Mouse (Mus musculus): ENCODE data around the gene Ccdc9b. TPM values are rescaled to one million over a fixed set of nuclear protein-coding genes. Genes with fewer than 3 reads are reported as not detected.

Gene Ccdc9b
- polyA plus RNA-seq, 1 experiment from 2014 or later: 0.37 TPM

- H3K9ac ChIP-seq (ENCODE audit: low read depth, low read length): no peak overlapping the region
- WGBS (ENCODE audit: insufficient replicate concordance): 5% methylated on average over 8 of the region's 8 CpGs
- no peak overlapping the region for H3K27ac ChIP-seq (ENCODE audit: low read length)
- H3K4me2 ChIP-seq (ENCODE audit: low read depth, low read length): no peak overlapping the region
- no peaks in the 10 kb centered on the region for H3K9me3 ChIP-seq (replicated peaks; ENCODE audit: control insufficient read depth, low read length)
- H3K4me3 ChIP-seq (ENCODE audit: low read depth, low read length): no peak overlapping the region
- ATAC-seq (ENCODE audit: low read depth): peak; percentile 56
- no peaks in the 10 kb centered on the region for H3K36me3 ChIP-seq (ENCODE audit: control insufficient read depth, insufficient read depth)
- peaks cover 25% of the 10 kb centered on the region for H3K4me1 ChIP-seq (ENCODE audit: control insufficient read depth, low read depth, low read length)
- H3K27me3 ChIP-seq (ENCODE audit: control insufficient read depth, insufficient read depth, low read depth, low read length): no peaks in the 10 kb centered on the region; the same call in 1 of the 2 replicates
Observed at GRCm38 (mm10) chr2:118759828-118760227, 2.6 kb downstream of the Ccdc9b start.

- Histone ChIP-seq H3K36me3 (ENCODE audit: control insufficient read depth, insufficient read depth) (no peaks in the 10 kb centered on the region), H3K9ac (ENCODE audit: low read depth, low read length) (no peak overlapping the region), H3K4me3 (ENCODE audit: low read depth, low read length) (no peak overlapping the region), H3K27me3 (ENCODE audit: control insufficient read depth, insufficient read depth, low read depth, low read length) (no peaks in the 10 kb centered on the region; the same call in 1 of the 2 replicates), H3K9me3 (replicated peaks; ENCODE audit: control insufficient read depth, low read length) (no peaks in the 10 kb centered on the region), H3K27ac (ENCODE audit: low read length) (no peak overlapping the region), H3K4me2 (ENCODE audit: low read depth, low read length) (no peak overlapping the region), H3K4me1 (ENCODE audit: control insufficient read depth, low read depth, low read length) (peaks cover 18% of the 10 kb centered on the region)
- 49% methylated on average over 4 of the region's 4 CpGs for WGBS (ENCODE audit: insufficient replicate concordance)
- ATAC-seq (ENCODE audit: low read depth): peak; percentile 6; the same call in 1 of the 2 replicates
Observed at GRCm38 (mm10) chr2:118756103-118756502, 6.4 kb downstream of the Ccdc9b start.

- Histone ChIP-seq H3K27ac (ENCODE audit: low read length) (no peak overlapping the region), H3K4me1 (ENCODE audit: control insufficient read depth, low read depth, low read length) (peaks cover 18% of the 10 kb centered on the region), H3K9ac (ENCODE audit: low read depth, low read length) (no peak overlapping the region), H3K27me3 (ENCODE audit: control insufficient read depth, insufficient read depth, low read depth, low read length) (no peaks in the 10 kb centered on the region; the same call in 1 of the 2 replicates), H3K4me2 (ENCODE audit: low read depth, low read length) (no peak overlapping the region), H3K36me3 (ENCODE audit: control insufficient read depth, insufficient read depth) (no peaks in the 10 kb centered on the region), H3K9me3 (replicated peaks; ENCODE audit: control insufficient read depth, low read length) (no peaks in the 10 kb centered on the region), H3K4me3 (ENCODE audit: low read depth, low read length) (no peak overlapping the region)
- 59% methylated on average over 6 of the region's 6 CpGs for WGBS (ENCODE audit: insufficient replicate concordance)
- ATAC-seq (ENCODE audit: low read depth): no peak
Observed at GRCm38 (mm10) chr2:118755407-118755806, 7.1 kb downstream of the Ccdc9b start.

- ATAC-seq (ENCODE audit: low read depth): no peak
- H3K4me1 ChIP-seq (ENCODE audit: control insufficient read depth, low read depth, low read length): peaks cover 12% of the 10 kb centered on the region
- no peak overlapping the region for H3K9ac ChIP-seq (ENCODE audit: low read depth, low read length)
Observed at GRCm38 (mm10) chr2:118754143-118754542, 8.3 kb downstream of the Ccdc9b start.

GRCm38 (mm10) chr2:118752792-118753108, 9.7 kb downstream of the Ccdc9b start:
- 37% methylated on average over 4 of the region's 4 CpGs for WGBS (ENCODE audit: insufficient replicate concordance)
- H3K4me1 ChIP-seq (ENCODE audit: control insufficient read depth, low read depth, low read length): peaks cover 16% of the 10 kb centered on the region
- no peaks in the 10 kb centered on the region for H3K36me3 ChIP-seq (ENCODE audit: control insufficient read depth, insufficient read depth)
- H3K27ac ChIP-seq (ENCODE audit: low read length): peak overlapping the region; percentile 75
- no peak overlapping the region for H3K9ac ChIP-seq (ENCODE audit: low read depth, low read length)
- no peak overlapping the region for H3K4me3 ChIP-seq (ENCODE audit: low read depth, low read length)
- peak; percentile 82 for ATAC-seq (ENCODE audit: low read depth)
- H3K4me2 ChIP-seq (ENCODE audit: low read depth, low read length): peak overlapping the region; percentile 38; the same call in 1 of the 2 replicates
- H3K9me3 ChIP-seq (replicated peaks; ENCODE audit: control insufficient read depth, low read length): no peaks in the 10 kb centered on the region
- H3K27me3 ChIP-seq (ENCODE audit: control insufficient read depth, insufficient read depth, low read depth, low read length): no peaks in the 10 kb centered on the region

More at GRCm38 (mm10) chr2:118754143-118754542, 8.3 kb downstream of the Ccdc9b start:
- no peaks in the 10 kb centered on the region; the same call in 1 of the 2 replicates for H3K27me3 ChIP-seq (ENCODE audit: control insufficient read depth, insufficient read depth, low read depth, low read length)
- no peaks in the 10 kb centered on the region for H3K36me3 ChIP-seq (ENCODE audit: control insufficient read depth, insufficient read depth)
- 75% methylated on average over 5 of the region's 5 CpGs for WGBS (ENCODE audit: insufficient replicate concordance)
- H3K4me3 ChIP-seq (ENCODE audit: low read depth, low read length): no peak overlapping the region
- H3K4me2 ChIP-seq (ENCODE audit: low read depth, low read length): no peak overlapping the region
- H3K27ac ChIP-seq (ENCODE audit: low read length): no peak overlapping the region
- no peaks in the 10 kb centered on the region for H3K9me3 ChIP-seq (replicated peaks; ENCODE audit: control insufficient read depth, low read length)

- peak overlapping the region; percentile 38 for H3K4me2 ChIP-seq (ENCODE audit: low read depth, low read length)
- ATAC-seq (ENCODE audit: low read depth): 0 out of 2 replicates have a peak, but pooled peaks have one; percentile 23
- no peaks in the 10 kb centered on the region for H3K27me3 ChIP-seq (ENCODE audit: control insufficient read depth, insufficient read depth, low read depth, low read length)
- no peaks in the 10 kb centered on the region for H3K9me3 ChIP-seq (replicated peaks; ENCODE audit: control insufficient read depth, low read length)
- no peak overlapping the region for H3K9ac ChIP-seq (ENCODE audit: low read depth, low read length)
- peaks cover 22% of the 10 kb centered on the region for H3K4me1 ChIP-seq (ENCODE audit: control insufficient read depth, low read depth, low read length)
- H3K4me3 ChIP-seq (ENCODE audit: low read depth, low read length): no peak overlapping the region
- WGBS (ENCODE audit: insufficient replicate concordance): 57% methylated on average over 16 of the region's 16 CpGs
- H3K27ac ChIP-seq (ENCODE audit: low read length): peak overlapping the region; percentile 75
- no peaks in the 10 kb centered on the region for H3K36me3 ChIP-seq (ENCODE audit: control insufficient read depth, insufficient read depth)
Observed at GRCm38 (mm10) chr2:118751896-118752791, 10.3 kb downstream of the Ccdc9b start.

- H3K4me1 ChIP-seq (ENCODE audit: control insufficient read depth, low read depth, low read length): peaks cover 30% of the 10 kb centered on the region
- H3K9ac ChIP-seq (ENCODE audit: low read depth, low read length): no peak overlapping the region
- no peaks in the 10 kb centered on the region for H3K36me3 ChIP-seq (ENCODE audit: control insufficient read depth, insufficient read depth)
- H3K27ac ChIP-seq (ENCODE audit: low read length): no peak overlapping the region
- no peak overlapping the region for H3K4me2 ChIP-seq (ENCODE audit: low read depth, low read length)
- 55% methylated on average over 8 of the region's 8 CpGs for WGBS (ENCODE audit: insufficient replicate concordance)
- no peaks in the 10 kb centered on the region for H3K27me3 ChIP-seq (ENCODE audit: control insufficient read depth, insufficient read depth, low read depth, low read length)
- no peak for ATAC-seq (ENCODE audit: low read depth)
- no peaks in the 10 kb centered on the region for H3K9me3 ChIP-seq (replicated peaks; ENCODE audit: control insufficient read depth, low read length)
- no peak overlapping the region for H3K4me3 ChIP-seq (ENCODE audit: low read depth, low read length)
Observed at GRCm38 (mm10) chr2:118750476-118750875, 12.0 kb downstream of the Ccdc9b start.

- WGBS (ENCODE audit: insufficient replicate concordance): 74% methylated on average over 10 of the region's 10 CpGs
- H3K4me1 ChIP-seq (ENCODE audit: control insufficient read depth, low read depth, low read length): peaks cover 40% of the 10 kb centered on the region
- H3K27ac ChIP-seq (ENCODE audit: low read length): no peak overlapping the region
- no peak overlapping the region for H3K4me2 ChIP-seq (ENCODE audit: low read depth, low read length)
- no peak overlapping the region for H3K4me3 ChIP-seq (ENCODE audit: low read depth, low read length)
- peaks cover under 1% of the 10 kb centered on the region; the same call in 1 of the 2 replicates for H3K27me3 ChIP-seq (ENCODE audit: control insufficient read depth, insufficient read depth, low read depth, low read length)
- no peak overlapping the region for H3K9ac ChIP-seq (ENCODE audit: low read depth, low read length)
- H3K9me3 ChIP-seq (replicated peaks; ENCODE audit: control insufficient read depth, low read length): no peaks in the 10 kb centered on the region
- H3K36me3 ChIP-seq (ENCODE audit: control insufficient read depth, insufficient read depth): no peaks in the 10 kb centered on the region
- no peak for ATAC-seq (ENCODE audit: low read depth)
Observed at GRCm38 (mm10) chr2:118749341-118749884, 13.0 kb downstream of the Ccdc9b start.
